Mouse (Mus musculus) kidney, postnatal 25 days (tissue): ENCODE measurements around the gene Arntl.
A peak's percentile ranks its signal among the peaks of the same experiment; 100 is the strongest.

Experiments used
- DNase-seq, 2 experiments: peaks; one replicate each; pipeline ENCODE4 v3.0.0; 2021; ENCODE audit warnings: mixed read lengths in 2 of 2

The Arntl gene

GRCm38 (mm10) chr7:113295077-113295890, 88.0 kb downstream of the Arntl start:
- no peak for DNase-seq

- no peak for DNase-seq
These were observed 90.5 kb downstream of the Arntl start for GRCm38 (mm10) chr7:113297813-113298212.

- no peak for DNase-seq
These were observed 102.9 kb downstream of the Arntl start for GRCm38 (mm10) chr7:113310136-113310535.

DNA sequence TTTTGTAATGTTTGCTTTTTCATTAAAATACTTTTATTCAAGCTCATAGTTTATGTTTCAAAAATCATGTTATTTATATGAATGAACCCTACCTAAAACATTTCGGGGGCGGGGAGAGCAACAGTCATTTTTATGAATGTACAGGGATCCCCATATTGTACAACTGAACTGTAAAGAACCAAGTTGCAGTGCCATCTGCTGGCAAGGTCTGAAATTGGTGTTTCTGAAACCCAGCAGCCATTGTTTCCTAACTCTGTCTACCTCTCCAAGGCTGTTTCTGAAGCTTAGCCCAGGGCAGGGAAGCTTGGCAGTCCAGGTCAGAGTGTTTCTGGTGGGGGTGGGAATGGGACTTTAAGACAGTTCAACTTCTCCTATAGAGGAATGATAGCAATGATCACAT, 104.5 kb downstream of the Arntl start:
- peak; percentile 45 to 68 for DNase-seq

DNA sequence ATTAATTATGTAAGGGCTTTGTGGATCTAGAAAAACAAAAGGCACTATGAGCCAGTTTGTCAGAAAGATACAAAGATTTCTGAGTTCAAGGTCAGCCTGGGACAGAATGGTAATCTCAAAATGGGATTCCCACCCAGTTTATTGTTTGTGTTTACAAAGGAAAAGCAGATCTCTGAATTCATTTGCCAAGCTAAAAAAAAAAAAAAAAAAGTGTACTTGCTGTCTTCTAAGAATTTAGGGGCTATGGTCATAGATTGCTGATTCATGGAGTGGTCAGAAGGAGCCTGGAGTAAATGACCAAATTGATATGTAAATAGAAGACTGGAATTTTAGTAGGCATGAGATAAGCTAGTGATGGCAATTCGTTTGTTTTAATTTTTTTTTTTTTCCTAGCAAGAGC, 112.9 kb downstream of the Arntl start:
- no peak for DNase-seq

DNA sequence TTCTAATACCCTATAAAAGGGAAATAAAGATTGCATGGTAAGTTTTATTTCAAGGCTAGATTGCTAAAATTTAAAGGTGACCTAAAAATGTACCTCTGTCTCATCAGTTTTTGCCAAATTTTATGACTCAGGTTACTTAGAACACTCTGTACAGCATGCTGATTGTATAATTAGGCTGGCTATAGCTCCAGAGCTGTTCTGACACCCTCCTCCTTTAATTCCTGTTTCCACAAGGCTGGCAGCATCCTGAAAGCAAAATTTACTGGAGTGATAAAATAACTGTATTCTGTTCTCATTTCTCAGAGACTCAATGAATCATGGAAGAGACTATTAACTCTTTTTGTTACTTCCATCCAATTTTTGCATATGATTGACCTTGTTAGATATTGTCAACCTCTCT, 126.8 kb downstream of the Arntl start:
- DNase-seq: no peak

GRCm38 (mm10) chr7:113335250-113335649, 128.0 kb downstream of the Arntl start:
- DNase-seq: no peak

GRCm38 (mm10) chr7:113347271-113347670, 140.0 kb downstream of the Arntl start:
- DNase-seq: no peak

DNA sequence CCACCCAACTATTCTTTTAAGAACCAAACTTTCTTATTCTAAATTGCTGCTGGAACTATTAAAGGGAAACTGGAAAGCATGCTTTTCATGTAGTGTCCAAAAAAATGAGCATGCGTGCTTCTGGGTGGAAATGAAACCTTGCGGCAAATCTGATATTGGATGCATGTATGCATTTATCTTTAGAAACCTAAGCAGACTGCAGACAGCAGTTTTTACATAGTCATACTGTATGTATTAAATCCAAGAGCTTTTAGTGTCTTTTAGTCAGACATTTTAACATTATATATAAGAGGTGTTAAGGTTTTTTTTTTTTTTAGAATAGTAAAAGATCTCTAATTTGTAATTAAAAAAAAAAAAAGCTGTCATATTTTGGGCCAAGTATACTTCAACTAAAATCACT, 140.4 kb downstream of the Arntl start:
- no peak for DNase-seq

DNA sequence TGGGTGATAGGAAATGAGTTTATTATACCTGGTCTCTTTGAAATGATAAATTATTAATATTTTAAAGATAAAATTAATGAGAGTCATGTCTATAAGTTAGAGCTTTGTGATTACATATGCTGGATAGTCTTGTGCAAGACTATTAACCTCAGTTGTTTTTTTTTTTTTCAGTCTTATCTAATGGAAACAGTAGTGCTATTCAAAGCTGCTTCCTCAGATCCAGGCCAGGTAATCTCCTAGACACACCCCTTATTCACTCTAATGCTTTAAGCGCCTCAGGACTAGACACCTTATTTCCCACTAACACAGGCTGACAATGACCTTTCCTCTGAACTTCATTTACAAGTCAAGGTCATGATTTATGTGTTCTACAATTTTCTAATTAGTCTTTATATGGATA, 141.8 kb downstream of the Arntl start:
- DNase-seq: no peak
